Mouse (Mus musculus) heart, embryonic 16.5 days (tissue): ENCODE measurements around the gene Clec4g. TPM values are rescaled to one million over a fixed set of nuclear protein-coding genes. Genes with fewer than 3 reads are reported as not detected.
A peak's percentile ranks its signal among the peaks of the same experiment; 100 is the strongest.
"Not testable (repeated sequence)": the region's sequence is repeated elsewhere in the genome, so short reads cannot be mapped to it uniquely, and the experiment has no call there.

Experiments
- ATAC-seq: fragments of 200-750 bp; cut with Nextera tagmentation; replicated peaks from 2 replicates; pipeline ENCODE4 v1.8.0; 2017; ENCODE audit warnings: moderate number of reproducible peaks; ENCODE audit not compliant: insufficient read depth, low FRiP score; ENCODE audit errors: extremely low read depth
- H3K27ac ChIP-seq: fragments of 300-500 bp; sonication (generic); 2 replicates; pipeline ENCODE4 v1.5.1; 2014; ENCODE audit warnings: mild to moderate bottlenecking, low read length, control low read depth, moderate library complexity
- H3K27me3 ChIP-seq: fragments of 300-500 bp; sonication (generic); 2 replicates; pipeline ENCODE4 v1.6.1; 2014; ENCODE audit warnings: low read length, mixed read lengths; ENCODE audit not compliant: control insufficient read depth, insufficient read depth
- H3K36me3 ChIP-seq: fragments of 300-500 bp; sonication (generic); 2 replicates; pipeline ENCODE4 v1.6.1; 2014; ENCODE audit not compliant: control insufficient read depth, insufficient read depth
- H3K4me1 ChIP-seq: fragments of 300-500 bp; sonication (generic); 2 replicates; pipeline ENCODE4 v1.6.1; 2014; ENCODE audit warnings: low read length, mixed read lengths; ENCODE audit not compliant: control insufficient read depth, insufficient read depth
- H3K4me2 ChIP-seq: fragments of 300-500 bp; sonication (generic); 2 replicates; pipeline ENCODE4 v1.6.1; 2014; ENCODE audit warnings: low read depth, mild to moderate bottlenecking, control low read depth, low read length
- H3K4me3 ChIP-seq: fragments of 300-500 bp; sonication (generic); 2 replicates; pipeline ENCODE4 v1.5.1; 2014; ENCODE audit warnings: mild to moderate bottlenecking, control low read depth, low read length
- H3K9ac ChIP-seq: fragments of 300-500 bp; sonication (generic); 2 replicates; pipeline ENCODE4 v1.6.1; 2014; ENCODE audit warnings: low read length, control low read depth
- H3K9me3 ChIP-seq: fragments of 300-500 bp; sonication (generic); replicated peaks from 2 replicates; pipeline ENCODE4 v1.6.1; 2016; ENCODE audit warnings: low read length; ENCODE audit not compliant: control insufficient read depth
- WGBS: fragments of 180-500 bp; shearing (Covaris S2); extraction: QIAGEN DNeasy Blood & Tissue Kit; methylation state at CpG from one replicate; pipeline ENCODE4 v1.1.7; 2014; 5-methylcytosine and 5-hydroxymethylcytosine counted together
- polyA plus RNA-seq: library from polyadenylated mRNA; unstranded; fragments of >200 nt; fragmentation: Nextera tagmentation; extraction: Ambion mirVana; gene quantifications from 2 replicates; pipeline ENCODE4 v1.2.1, GENCODE M21; 2015

Clec4g gene
- polyA plus RNA-seq = 2.0 and 2.6 TPM in 2 replicates

DNA sequence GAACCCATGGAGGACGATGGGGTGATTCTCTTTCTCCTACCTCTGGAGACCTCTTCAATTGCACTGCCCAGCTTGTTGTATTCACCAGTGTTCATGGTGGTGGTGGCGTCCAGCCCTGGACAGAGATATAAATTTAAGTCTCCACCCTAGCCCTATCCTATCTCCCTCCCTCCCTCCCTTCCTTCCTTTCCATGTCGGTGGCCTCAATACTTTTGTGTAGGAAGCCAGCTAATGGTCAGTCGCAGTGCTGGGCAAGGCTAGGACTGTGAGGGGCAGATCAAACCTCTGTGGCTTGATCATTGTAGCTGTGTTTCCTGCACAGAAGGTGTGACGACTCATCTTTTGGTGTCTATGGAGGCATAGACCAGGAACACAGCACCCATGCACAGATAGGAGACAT lies at the start of gene Clec4g:
TSS of gene Clec4g (minus strand) at position 101 of the 400 bp plus-strand sequence.
- Histone ChIP-seq H3K4me3 (no peak within 1 kb of the TSS), H3K4me1 (no peaks in the 10 kb centered on the region), H3K9me3 (no peaks in the 10 kb centered on the region), H3K27ac (no peak within 1 kb of the TSS), H3K4me2 (no peak within 1 kb of the TSS), H3K27me3 (no peaks in the 10 kb centered on the region), H3K9ac (no peak within 1 kb of the TSS), H3K36me3 (no peaks in the 10 kb centered on the region)
- no peak for ATAC-seq
- WGBS = 53% methylated on average over 5 of the region's 5 CpGs

GRCm38 (mm10) chr8:3768641-3769040 lies 48.2 kb upstream of the Clec4g start:
- not testable (repeated sequence) for H3K27ac ChIP-seq, H3K4me2 ChIP-seq, H3K9me3 ChIP-seq, ATAC-seq, H3K27me3 ChIP-seq, H3K4me1 ChIP-seq, H3K9ac ChIP-seq, H3K4me3 ChIP-seq, H3K36me3 ChIP-seq
- WGBS = 82% methylated on average over 5 of the region's 5 CpGs

GRCm38 (mm10) chr8:3754261-3754850 lies 33.9 kb upstream of the Clec4g start:
- Histone ChIP-seq H3K36me3 (no peaks in the 10 kb centered on the region), H3K27me3 (no peaks in the 10 kb centered on the region), H3K4me2 (no peak overlapping the region), H3K4me3 (no peak overlapping the region), H3K27ac (no peak overlapping the region), H3K9me3 (peaks cover 2% of the 10 kb centered on the region; the same call in 1 of the 2 replicates), H3K4me1 (no peaks in the 10 kb centered on the region), H3K9ac (no peak overlapping the region)
- peak; percentile 100 for ATAC-seq
- WGBS = 64% methylated on average over 18 of the region's 18 CpGs

DNA sequence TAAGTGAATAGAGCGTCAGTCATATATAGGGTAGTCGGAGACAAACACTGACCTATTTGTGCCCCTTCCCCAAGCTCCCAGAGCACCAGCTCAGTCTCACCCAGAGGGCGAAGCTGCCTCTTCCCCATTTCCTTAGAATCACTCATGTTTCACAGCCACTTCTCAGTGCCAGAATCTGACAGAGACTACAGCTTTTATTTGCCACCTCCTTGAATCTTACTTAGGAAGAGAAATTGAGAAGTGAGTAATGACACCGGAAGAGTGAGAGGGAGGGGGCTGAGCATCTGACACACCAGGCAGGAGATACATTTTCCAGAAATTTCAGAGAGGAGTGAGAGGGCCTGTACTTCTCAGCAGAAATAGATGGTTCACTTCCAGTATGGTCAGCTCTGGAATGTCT lies 28.3 kb upstream of the Clec4g start, which contains the start of gene Cd209a:
TSS of gene Cd209a (minus strand) at position 224 of the 400 bp plus-strand sequence.
- Histone ChIP-seq H3K9me3 (no peaks in the 10 kb centered on the region), H3K4me3 (no peak within 1 kb of the TSS), H3K36me3 (no peaks in the 10 kb centered on the region), H3K4me1 (no peaks in the 10 kb centered on the region), H3K27me3 (no peaks in the 10 kb centered on the region), H3K27ac (no peak within 1 kb of the TSS), H3K9ac (no peak within 1 kb of the TSS), H3K4me2 (no peak within 1 kb of the TSS)
- no peak for ATAC-seq
- WGBS = 78% methylated on average over 4 of the region's 4 CpGs

GRCm38 (mm10) chr8:3736947-3737346 lies 16.5 kb upstream of the Clec4g start:
- Histone ChIP-seq H3K4me1 (no peaks in the 10 kb centered on the region), H3K9me3 (no peaks in the 10 kb centered on the region), H3K36me3 (no peaks in the 10 kb centered on the region), H3K9ac (no peak overlapping the region), H3K27ac (no peak overlapping the region), H3K27me3 (no peaks in the 10 kb centered on the region), H3K4me2 (no peak overlapping the region), H3K4me3 (no peak overlapping the region)
- 81% methylated on average over 2 of the region's 2 CpGs for WGBS
- no peak for ATAC-seq

- no peaks in the 10 kb centered on the region for H3K27me3 ChIP-seq
- ATAC-seq = no peak
- no peak overlapping the region for H3K4me3 ChIP-seq
- no peaks in the 10 kb centered on the region for H3K36me3 ChIP-seq
- H3K9ac ChIP-seq = no peak overlapping the region
- H3K4me1 ChIP-seq = no peaks in the 10 kb centered on the region
- no peak overlapping the region for H3K4me2 ChIP-seq
- no peaks in the 10 kb centered on the region for H3K9me3 ChIP-seq
- WGBS = 75% methylated on average over 2 of the region's 2 CpGs
- no peak overlapping the region for H3K27ac ChIP-seq
Measured at GRCm38 (mm10) chr8:3735599-3735998, 15.1 kb upstream of the Clec4g start.

DNA sequence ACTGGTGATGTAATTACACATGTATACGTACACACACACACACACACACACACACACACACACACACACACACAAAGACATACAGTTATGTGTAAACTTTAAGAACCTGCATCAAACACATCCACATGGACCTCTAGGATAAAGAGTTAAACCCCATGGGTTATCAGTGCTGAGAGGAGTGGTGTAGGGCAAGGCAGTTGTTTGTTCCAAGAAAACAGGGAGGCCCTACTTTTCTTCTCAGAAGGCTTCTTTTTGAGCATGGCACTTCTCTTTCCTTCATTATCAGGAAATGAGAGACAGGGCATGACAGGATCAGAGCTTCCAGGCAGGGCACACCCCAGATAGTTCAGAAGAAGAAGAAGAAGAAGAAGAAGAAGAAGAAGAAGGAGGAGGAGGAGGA lies 13.6 kb upstream of the Clec4g start:
- no peaks in the 10 kb centered on the region for H3K36me3 ChIP-seq
- no peak overlapping the region for H3K9ac ChIP-seq
- no peak overlapping the region for H3K4me2 ChIP-seq
- WGBS = 50% methylated on average over 1 of the region's 1 CpGs
- no peak for ATAC-seq
- no peak overlapping the region for H3K27ac ChIP-seq
- no peaks in the 10 kb centered on the region for H3K27me3 ChIP-seq
- no peak overlapping the region for H3K4me3 ChIP-seq
- no peaks in the 10 kb centered on the region for H3K4me1 ChIP-seq
- H3K9me3 ChIP-seq = no peaks in the 10 kb centered on the region

DNA sequence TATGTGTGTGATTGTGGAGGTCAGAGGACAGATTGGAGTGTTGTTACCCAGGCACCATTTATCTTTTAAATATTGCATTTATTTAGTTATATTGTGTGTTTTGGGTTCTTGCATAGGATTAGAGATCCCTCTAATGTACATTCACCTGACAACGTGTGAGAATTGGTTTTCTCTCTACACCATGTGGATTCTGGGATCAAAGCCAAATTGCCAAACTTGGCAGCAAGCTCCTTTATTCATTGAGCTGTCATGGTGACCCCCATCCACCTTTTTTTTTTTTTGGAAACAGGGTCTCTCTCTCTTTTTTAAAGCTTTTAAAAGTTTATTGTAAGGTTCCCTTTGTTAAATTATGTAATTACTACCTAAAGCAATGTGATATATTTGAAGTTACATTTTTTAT lies 590 bp upstream of the Clec4g start:
- no peaks in the 10 kb centered on the region for H3K36me3 ChIP-seq
- 6% methylated on average over 1 of the region's 1 CpGs for WGBS
- H3K4me3 ChIP-seq = no peak overlapping the region
- H3K9me3 ChIP-seq = no peaks in the 10 kb centered on the region
- no peak for ATAC-seq
- no peaks in the 10 kb centered on the region for H3K4me1 ChIP-seq
- no peak overlapping the region for H3K27ac ChIP-seq
- H3K9ac ChIP-seq = no peak overlapping the region
- no peak overlapping the region for H3K4me2 ChIP-seq
- no peaks in the 10 kb centered on the region for H3K27me3 ChIP-seq

DNA sequence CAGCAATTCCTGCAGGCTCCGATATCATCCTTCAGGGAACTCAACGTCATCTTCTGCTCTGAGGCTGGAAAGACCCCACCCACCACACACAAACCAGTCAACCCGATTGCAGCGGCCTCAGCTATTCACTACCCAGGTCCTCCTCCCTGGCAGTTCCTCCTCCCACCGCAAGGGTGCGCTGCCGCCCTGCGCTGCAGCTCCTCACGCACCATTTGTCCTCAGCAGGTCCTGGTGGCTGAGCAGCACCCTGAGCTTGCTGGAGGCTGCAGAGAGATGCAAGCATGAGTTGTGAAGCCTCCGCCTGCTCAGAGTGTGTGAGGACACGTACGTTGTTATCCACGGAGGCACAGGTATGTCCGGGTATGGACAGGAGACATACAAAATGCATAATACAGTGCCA lies 1.9 kb downstream of the Clec4g start:
- no peaks in the 10 kb centered on the region for H3K9me3 ChIP-seq
- no peaks in the 10 kb centered on the region for H3K27me3 ChIP-seq
- 0 out of 2 replicates have a peak, but pooled peaks have one; percentile 41 for ATAC-seq
- no peak overlapping the region for H3K27ac ChIP-seq
- no peak overlapping the region for H3K4me2 ChIP-seq
- no peak overlapping the region for H3K9ac ChIP-seq
- no peak overlapping the region for H3K4me3 ChIP-seq
- no peaks in the 10 kb centered on the region for H3K36me3 ChIP-seq
- no peaks in the 10 kb centered on the region for H3K4me1 ChIP-seq
- WGBS = 15% methylated on average over 14 of the region's 14 CpGs
